Mouse (Mus musculus) lung, embryonic 14.5 days (tissue): ENCODE measurements around the gene Shisa8. TPM values are rescaled to one million over a fixed set of nuclear protein-coding genes. Genes with fewer than 3 reads are reported as not detected.

Experiments used
- ATAC-seq: fragments of 200-750 bp; cut with Nextera tagmentation; 2 replicates; pipeline ENCODE4 v1.8.0; 2017; ENCODE audit warnings: mild to moderate bottlenecking, moderate TSS enrichment, moderate library complexity; ENCODE audit not compliant: insufficient read depth
- DNase-seq: peaks from one replicate; pipeline ENCODE4 v3.0.0-alpha.2; 2015
- H3K27ac ChIP-seq: fragments of 300-500 bp; sonication (generic); 2 replicates; pipeline ENCODE4 v1.5.1; 2014; ENCODE audit warnings: low read depth, mild to moderate bottlenecking, moderate library complexity
- H3K27me3 ChIP-seq: fragments of 300-500 bp; sonication (generic); 2 replicates; pipeline ENCODE4 v1.6.1; 2014; ENCODE audit warnings: low read length, control low read depth; ENCODE audit not compliant: insufficient read depth
- H3K36me3 ChIP-seq: fragments of 300-500 bp; sonication (generic); 2 replicates; pipeline ENCODE4 v1.6.1; 2014; ENCODE audit warnings: control low read depth; ENCODE audit not compliant: insufficient read depth
- H3K4me1 ChIP-seq: fragments of 300-500 bp; sonication (generic); 2 replicates; pipeline ENCODE4 v1.6.1; 2014; ENCODE audit warnings: antibody characterized with exemption, control low read depth; ENCODE audit not compliant: insufficient read depth
- H3K4me2 ChIP-seq: fragments of 300-500 bp; sonication (generic); 2 replicates; pipeline ENCODE4 v1.6.1; 2014; ENCODE audit warnings: mild to moderate bottlenecking
- H3K4me3 ChIP-seq: fragments of 300-500 bp; sonication (generic); 2 replicates; pipeline ENCODE4 v1.5.1; 2014; ENCODE audit warnings: low read depth, low read length
- H3K9ac ChIP-seq: fragments of 300-500 bp; sonication (generic); 2 replicates; pipeline ENCODE4 v1.6.1; 2014
- H3K9me3 ChIP-seq: fragments of 300-500 bp; sonication (generic); 2 replicates; pipeline ENCODE4 v1.6.1; 2016; ENCODE audit warnings: low read depth, low read length, control low read depth
- CTCF ChIP-seq: IDR thresholded peaks from 2 replicates; pipeline ENCODE4 v1.5.1; 2016; ENCODE audit warnings: antibody characterized with exemption, low read depth
- WGBS: fragments of 180-500 bp; shearing (Covaris S2); extraction: QIAGEN DNeasy Blood & Tissue Kit; methylation state at CpG from one replicate; pipeline ENCODE4 v1.1.7; 2014; 5-methylcytosine and 5-hydroxymethylcytosine counted together
- polyA plus RNA-seq: library from polyadenylated mRNA; unstranded; fragments of >200 nt; fragmentation: Nextera tagmentation; extraction: Ambion mirVana; gene quantifications from 2 replicates; pipeline ENCODE4 v1.2.1, GENCODE M21; 2014

The Shisa8 gene
- polyA plus RNA-seq, 1 experiment from 2014 or later: 0.20 TPM

- no peak for DNase-seq
- Histone ChIP-seq H3K36me3 (peaks cover 60% of the 10 kb centered on the region), H3K9me3 (no peaks in the 10 kb centered on the region), H3K4me1 (no peaks in the 10 kb centered on the region), H3K9ac (no peak overlapping the region), H3K4me2 (no peak overlapping the region), H3K27me3 (peaks cover 44% of the 10 kb centered on the region), H3K27ac (no peak overlapping the region), H3K4me3 (no peak overlapping the region)
- TF ChIP-seq CTCF: no peak
- WGBS: 65% methylated on average over 10 of the region's 10 CpGs
- ATAC-seq: no peak
These were observed 7.8 kb downstream of the Shisa8 start for GRCm38 (mm10) chr15:82204680-82205371.

GRCm38 (mm10) chr15:82203611-82204351 is 8.8 kb downstream of the Shisa8 start:
- Histone ChIP-seq H3K9ac (no peak overlapping the region), H3K4me1 (no peaks in the 10 kb centered on the region), H3K4me3 (no peak overlapping the region), H3K36me3 (peaks cover 71% of the 10 kb centered on the region), H3K9me3 (no peaks in the 10 kb centered on the region), H3K27ac (no peak overlapping the region), H3K4me2 (no peak overlapping the region), H3K27me3 (peaks cover 34% of the 10 kb centered on the region)
- DNase-seq (no peak), ATAC-seq (no peak)
- TF ChIP-seq CTCF: no peak
- WGBS: 84% methylated on average over 20 of the region's 20 CpGs

- H3K27ac ChIP-seq: no peak overlapping the region
- 95% methylated on average over 10 of the region's 10 CpGs for whole genome bisulfite sequencing
- peaks cover 27% of the 10 kb centered on the region for H3K27me3 ChIP-seq
- no peaks in the 10 kb centered on the region for H3K4me1 ChIP-seq
- H3K9ac ChIP-seq: no peak overlapping the region
- H3K4me3 ChIP-seq: no peak overlapping the region
- peaks cover 78% of the 10 kb centered on the region for H3K36me3 ChIP-seq
- H3K4me2 ChIP-seq: no peak overlapping the region
- DNase-seq (no peak), ATAC-seq (no peak)
- no peak for TF ChIP-seq CTCF
- no peaks in the 10 kb centered on the region for H3K9me3 ChIP-seq
These were observed 9.5 kb downstream of the Shisa8 start for GRCm38 (mm10) chr15:82203090-82203489.

DNA sequence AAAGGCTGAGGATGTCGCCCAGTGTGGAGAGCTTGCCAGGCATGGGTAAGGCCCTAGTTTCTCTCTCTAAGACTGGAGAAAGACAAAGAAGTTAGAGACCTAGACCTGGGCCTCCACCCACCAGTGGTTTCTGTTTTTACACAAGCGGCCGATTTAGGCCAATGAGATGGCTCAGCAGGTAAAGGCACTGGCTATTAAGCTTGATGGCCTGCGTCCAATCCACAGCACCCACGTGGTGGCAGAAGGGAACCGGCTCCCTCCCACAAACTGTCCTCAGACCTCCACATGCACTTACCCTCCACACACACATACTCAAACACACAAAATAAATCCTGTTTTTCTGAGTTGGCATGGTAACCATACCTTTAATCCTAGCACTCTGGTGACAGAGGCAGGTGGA is 10.5 kb downstream of the Shisa8 start:
- Histone ChIP-seq H3K27ac (no peak overlapping the region), H3K36me3 (peaks cover 88% of the 10 kb centered on the region), H3K4me2 (no peak overlapping the region), H3K4me3 (no peak overlapping the region), H3K9ac (no peak overlapping the region), H3K27me3 (peaks cover 17% of the 10 kb centered on the region), H3K9me3 (no peaks in the 10 kb centered on the region), H3K4me1 (no peaks in the 10 kb centered on the region)
- ATAC-seq (no peak), DNase-seq (no peak)
- no peak for TF ChIP-seq CTCF
- WGBS: 91% methylated on average over 6 of the region's 6 CpGs

DNA sequence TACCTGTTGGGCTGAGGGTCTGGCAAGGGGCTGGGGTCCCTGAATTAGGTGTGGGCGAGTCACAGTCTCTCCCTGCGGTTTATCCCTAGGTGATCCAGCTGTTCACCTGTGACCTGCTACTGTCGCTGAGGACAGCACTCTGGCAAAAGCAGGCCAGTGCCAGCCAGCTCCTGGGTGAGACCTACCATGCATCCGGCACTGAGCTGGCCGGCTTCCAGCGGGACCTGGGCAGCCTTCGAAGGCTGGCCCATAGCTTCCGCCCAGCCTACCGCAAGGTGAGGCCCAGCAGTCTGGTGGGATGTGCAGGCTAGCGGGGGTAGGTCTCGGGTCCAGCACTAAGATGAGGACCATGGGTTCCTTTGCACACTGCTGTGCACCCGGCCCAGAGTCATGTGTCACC is 13.1 kb downstream of the Shisa8 start:
- Histone ChIP-seq H3K4me3 (no peak overlapping the region), H3K27ac (no peak overlapping the region), H3K9me3 (no peaks in the 10 kb centered on the region), H3K4me2 (no peak overlapping the region), H3K27me3 (no peaks in the 10 kb centered on the region), H3K9ac (no peak overlapping the region), H3K36me3 (peaks cover 96% of the 10 kb centered on the region), H3K4me1 (no peaks in the 10 kb centered on the region)
- TF ChIP-seq CTCF: no peak
- DNase-seq (no peak), ATAC-seq (no peak)
- 87% methylated on average over 12 of the region's 12 CpGs for WGBS

GRCm38 (mm10) chr15:82198342-82198741 is 14.3 kb downstream of the Shisa8 start:
- Histone ChIP-seq H3K9me3 (no peaks in the 10 kb centered on the region), H3K27ac (no peak overlapping the region), H3K27me3 (no peaks in the 10 kb centered on the region), H3K4me3 (no peak overlapping the region), H3K4me1 (no peaks in the 10 kb centered on the region), H3K4me2 (no peak overlapping the region), H3K36me3 (peaks cover 96% of the 10 kb centered on the region), H3K9ac (no peak overlapping the region)
- WGBS: 91% methylated on average over 7 of the region's 7 CpGs
- no peak for ATAC-seq
- TF ChIP-seq CTCF: no peak
- no peak for DNase-seq

DNA sequence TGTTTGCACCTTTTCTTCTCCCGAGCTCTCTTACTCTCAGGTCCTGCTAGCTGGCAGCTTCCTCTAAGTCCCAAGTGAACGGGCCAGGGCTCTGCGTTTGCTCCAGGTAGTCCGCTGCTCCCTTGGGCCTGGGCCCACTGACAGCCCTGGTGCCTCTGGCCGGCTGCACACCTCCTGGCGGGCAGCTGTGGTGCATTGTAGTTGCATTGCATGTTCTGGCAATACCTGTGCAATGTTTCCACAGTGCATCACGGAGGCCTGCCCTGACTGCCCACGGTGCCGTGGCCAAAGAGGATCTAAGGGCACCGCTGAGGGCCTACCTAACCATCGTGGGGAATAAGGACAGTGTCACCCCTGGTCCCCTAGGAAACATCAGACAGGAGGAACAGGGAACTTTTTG is 14.7 kb downstream of the Shisa8 start:
- H3K4me1 ChIP-seq: no peaks in the 10 kb centered on the region
- no peak overlapping the region for H3K4me3 ChIP-seq
- ATAC-seq (no peak), DNase-seq (no peak)
- H3K27me3 ChIP-seq: no peaks in the 10 kb centered on the region
- H3K36me3 ChIP-seq: peaks cover 96% of the 10 kb centered on the region
- H3K9ac ChIP-seq: no peak overlapping the region
- no peak overlapping the region for H3K27ac ChIP-seq
- H3K4me2 ChIP-seq: no peak overlapping the region
- no peak for TF ChIP-seq CTCF
- 91% methylated on average over 11 of the region's 11 CpGs for WGBS
- no peaks in the 10 kb centered on the region for H3K9me3 ChIP-seq
